Mouse (Mus musculus) heart, embryonic 10.5 days (tissue): ENCODE measurements around the gene Eps8l3. TPM values are rescaled to one million over a fixed set of nuclear protein-coding genes. Genes with fewer than 3 reads are reported as not detected.

Source experiments
- DNase-seq: peaks from one replicate; pipeline ENCODE4 v3.0.0-alpha.2; 2017; ENCODE audit warnings: low spot score
- H3K27ac ChIP-seq: fragments of 300-500 bp; sonication (generic); 2 replicates; pipeline ENCODE4 v1.5.1; 2016; ENCODE audit warnings: mild to moderate bottlenecking
- H3K27me3 ChIP-seq: fragments of 300-500 bp; sonication (generic); 2 replicates; pipeline ENCODE4 v1.6.1; 2016; ENCODE audit warnings: mild to moderate bottlenecking; ENCODE audit not compliant: poor library complexity, insufficient read depth, severe bottlenecking
- H3K36me3 ChIP-seq: fragments of 300-500 bp; sonication (generic); 2 replicates; pipeline ENCODE4 v1.6.1; 2016; ENCODE audit warnings: mild to moderate bottlenecking, moderate library complexity
- H3K4me1 ChIP-seq: fragments of 300-500 bp; sonication (generic); 2 replicates; pipeline ENCODE4 v1.6.1; 2016; ENCODE audit warnings: mild to moderate bottlenecking
- H3K4me3 ChIP-seq: fragments of 300-500 bp; sonication (generic); 2 replicates; pipeline ENCODE4 v1.5.1; 2016; ENCODE audit warnings: mild to moderate bottlenecking, moderate library complexity
- H3K9me3 ChIP-seq: fragments of 300-500 bp; sonication (generic); 2 replicates; pipeline ENCODE4 v1.6.1; 2016; ENCODE audit warnings: mild to moderate bottlenecking, moderate library complexity
- WGBS: fragments of 180-500 bp; shearing (Covaris S2); methylation state at CpG from one replicate; pipeline ENCODE4 v1.1.7; 2016; 5-methylcytosine and 5-hydroxymethylcytosine counted together
- polyA plus RNA-seq: library from polyadenylated mRNA; unstranded; fragments of >200 nt; fragmentation: Nextera tagmentation; extraction: Ambion mirVana; gene quantifications from 2 replicates; pipeline ENCODE4 v1.2.1, GENCODE M21; 2016

Gene Eps8l3
- polyA plus RNA-seq, 1 experiment from 2014 or later: not detected

DNA sequence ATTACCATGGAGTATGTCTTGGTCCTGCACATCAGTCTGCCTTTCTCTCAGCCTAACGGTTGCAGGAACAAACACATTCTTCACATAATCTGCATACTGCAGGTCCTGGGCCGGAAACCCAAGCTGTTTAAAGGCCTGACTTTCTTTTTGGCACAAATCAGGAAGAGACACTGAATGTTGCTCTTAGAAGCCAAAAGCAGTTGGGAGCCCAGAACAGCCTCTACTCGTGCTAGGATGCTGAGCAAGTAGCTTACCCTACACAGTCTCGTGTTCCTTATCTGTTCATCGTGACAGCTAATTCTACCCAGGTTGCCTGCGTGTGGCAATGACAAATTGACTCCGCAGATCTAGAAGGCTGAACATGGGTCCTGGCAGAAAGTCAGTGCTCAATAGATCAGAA, 63.5 kb downstream of the Eps8l3 start:
- Histone ChIP-seq H3K4me1 (peaks cover 47% of the 10 kb centered on the region), H3K9me3 (no peaks in the 10 kb centered on the region), H3K27ac (no peak overlapping the region), H3K27me3 (peaks cover 21% of the 10 kb centered on the region; the same call in 1 of the 2 replicates), H3K36me3 (no peaks in the 10 kb centered on the region), H3K4me3 (no peak overlapping the region)
- no peak for DNase-seq
- WGBS: 53% methylated on average over 7 of the region's 7 CpGs

DNA sequence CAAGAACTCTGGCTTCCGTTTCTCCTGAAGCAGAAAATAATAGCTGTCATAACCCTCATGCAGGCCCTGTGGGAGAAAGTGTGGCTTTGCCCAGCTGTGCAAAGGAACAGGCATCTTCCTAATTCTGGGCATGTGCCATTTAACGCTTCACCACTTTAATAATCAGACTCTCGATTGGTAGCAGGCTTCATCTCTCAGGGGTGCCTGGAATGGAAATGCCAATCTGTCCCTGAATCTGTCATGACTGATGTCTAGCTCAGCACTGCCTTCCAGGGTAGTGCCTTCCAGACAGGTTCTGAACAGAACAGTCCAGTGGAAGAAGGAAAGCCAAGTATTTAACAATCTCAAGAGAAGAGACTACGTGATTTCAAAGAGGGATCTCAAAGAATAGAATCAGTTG, 64.2 kb downstream of the Eps8l3 start:
- peaks cover 16% of the 10 kb centered on the region; the same call in 1 of the 2 replicates for H3K27me3 ChIP-seq
- H3K9me3 ChIP-seq: no peaks in the 10 kb centered on the region
- no peak overlapping the region for H3K4me3 ChIP-seq
- H3K27ac ChIP-seq: no peak overlapping the region
- DNase-seq: no peak
- 75% methylated on average over 4 of the region's 4 CpGs for WGBS
- H3K4me1 ChIP-seq: peaks cover 39% of the 10 kb centered on the region
- no peaks in the 10 kb centered on the region for H3K36me3 ChIP-seq

Other genes with a start within 250 kb of the Eps8l3 start
- gene Gm10961, start 245.9 kb upstream of the Eps8l3 start, polyA plus RNA-seq: not detected in 2 replicates
- 45.1 and 50.1 TPM in 2 replicates for gene Strip1, start 245.5 kb upstream of the Eps8l3 start, polyA plus RNA-seq
- 62.2 and 71.8 TPM in 2 replicates for gene Ahcyl1, start 180.7 kb upstream of the Eps8l3 start, polyA plus RNA-seq
- gene Csf1, start 116.8 kb upstream of the Eps8l3 start, polyA plus RNA-seq: 10.4 and 11.3 TPM in 2 replicates
- 121 and 146 TPM in 2 replicates for gene Gstm5, start 18.6 kb downstream of the Eps8l3 start, polyA plus RNA-seq
- 14.1 and 16.1 TPM in 2 replicates for gene Gstm7, start 54.6 kb downstream of the Eps8l3 start, polyA plus RNA-seq
- gene Gstm6, start 66.5 kb downstream of the Eps8l3 start, polyA plus RNA-seq: 9.5 and 10.6 TPM in 2 replicates
- gene Gstm3, start 92.1 kb downstream of the Eps8l3 start, polyA plus RNA-seq: 1.2 TPM in 1 of 2 replicates, not detected in the other
- 46.9 and 47.2 TPM in 2 replicates for gene Gstm2, start 109.2 kb downstream of the Eps8l3 start, polyA plus RNA-seq
- gene Gstm1, start 140.7 kb downstream of the Eps8l3 start, polyA plus RNA-seq: 30.1 and 62.2 TPM in 2 replicates
- gene Gstm4, start 167.7 kb downstream of the Eps8l3 start, polyA plus RNA-seq: 16.9 and 21.1 TPM in 2 replicates
- gene Ampd2, start 209.4 kb downstream of the Eps8l3 start, polyA plus RNA-seq: 57.5 and 62.8 TPM in 2 replicates
- 1.1 and 1.9 TPM in 2 replicates for gene Gnat2, start 215.6 kb downstream of the Eps8l3 start, polyA plus RNA-seq